Mouse (Mus musculus) fat pad, adult 2 months (tissue): ENCODE data around the gene Olfr146.

ENCODE experiments used
- DNase-seq: peaks from one replicate; pipeline ENCODE4 v3.0.0-alpha.2; 2011; ENCODE audit warnings: low read depth, low spot score; ENCODE audit errors: extremely low read depth

The Olfr146 gene

DNA sequence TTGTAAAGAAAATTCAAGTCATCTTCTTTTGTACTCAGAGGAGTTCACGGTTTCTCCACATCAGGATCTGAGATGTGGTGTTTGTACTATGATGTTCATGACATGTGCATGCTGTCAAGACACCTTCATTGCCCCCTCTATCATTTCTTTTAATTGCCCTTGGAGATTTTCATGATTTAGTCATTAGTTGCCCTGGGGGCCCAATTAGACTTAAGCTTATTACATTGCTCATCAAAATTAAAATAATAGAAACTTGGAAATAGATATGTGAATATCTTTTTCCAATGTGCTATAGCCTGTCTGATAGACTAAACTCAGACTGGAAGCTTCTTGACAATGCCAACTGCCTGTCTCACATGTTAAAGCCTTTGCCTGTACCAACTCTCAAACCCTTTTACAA, at the start of gene Olfr146:
Olfr146 (minus strand) TSS at position 101 of the 400 bp plus-strand sequence.
- no peak for DNase-seq

DNA sequence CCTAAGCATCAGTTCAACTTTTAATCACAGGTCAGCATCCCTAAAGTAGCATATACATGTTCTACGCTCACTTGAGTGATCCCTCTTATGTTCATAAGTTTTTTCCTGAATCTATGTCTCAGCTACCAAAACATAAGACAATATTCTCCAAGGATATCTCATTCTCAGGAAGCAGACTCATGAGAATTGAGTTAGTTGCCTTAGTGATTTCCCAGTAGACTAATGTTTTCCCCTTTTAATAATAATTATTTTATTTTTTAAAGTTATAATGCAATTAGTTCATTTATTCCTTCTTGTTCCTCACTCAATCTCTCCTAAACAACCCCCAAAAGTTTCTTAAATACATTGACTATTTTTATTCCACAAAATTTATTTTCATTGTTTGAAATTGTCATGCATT, 41.7 kb upstream of the Olfr146 start, which contains the start of gene Olfr937:
Olfr937 (minus strand) TSS at position 101 of the 400 bp plus-strand sequence.
- no peak for DNase-seq

DNA sequence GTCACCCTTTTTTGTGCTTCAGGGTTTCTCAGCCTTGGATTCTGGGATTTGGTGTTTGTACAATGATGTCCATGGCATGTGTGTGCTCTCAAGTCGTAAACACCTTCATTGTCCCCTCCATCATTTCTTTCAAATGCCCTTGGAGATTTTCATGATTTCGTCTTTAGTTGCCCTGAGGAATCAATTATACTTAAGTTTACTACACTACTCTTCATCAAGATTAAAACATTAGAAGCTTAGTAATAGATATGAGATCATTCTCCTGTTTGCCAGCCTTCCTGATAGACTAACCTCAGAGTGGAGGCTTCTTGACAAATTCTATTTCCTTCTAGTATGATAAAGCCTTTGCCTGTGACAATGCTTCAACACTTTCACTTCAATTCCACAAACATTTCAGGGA, 23.6 kb downstream of the Olfr146 start, which contains the start of gene Olfr935:
Olfr935 (minus strand) TSS at position 101 of the 400 bp plus-strand sequence.
- DNase-seq, result no peak

GRCm38 (mm10) chr9:38988215-38988614, 35.0 kb downstream of the Olfr146 start, which contains the start of gene Olfr934:
Olfr934 (minus strand) TSS chr9:38988315.
- no peak for DNase-seq

DNA sequence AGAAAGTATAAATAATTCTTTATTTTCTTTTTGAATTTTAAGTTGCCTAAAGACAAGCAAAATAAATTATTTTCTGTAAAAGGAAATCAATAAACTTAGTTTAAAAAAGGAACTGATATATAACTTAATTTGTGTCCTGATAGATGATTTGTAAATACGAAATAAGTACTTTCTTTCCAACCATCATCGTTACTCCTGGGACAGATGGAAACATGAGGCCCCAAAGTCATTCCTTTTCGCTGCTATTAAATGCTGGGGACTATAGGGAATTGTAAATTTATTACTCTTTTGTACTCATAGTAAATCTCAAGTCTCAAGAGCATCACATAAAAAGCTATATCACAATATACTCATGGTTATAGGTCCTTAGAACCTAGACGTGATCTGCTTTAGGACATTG, 51.2 kb downstream of the Olfr146 start, which contains the start of gene Olfr933:
Olfr933 (plus strand) TSS at position 301 of the 400 bp plus-strand sequence.
- no peak for DNase-seq
